Mouse (Mus musculus) liver, embryonic 16.5 days (tissue): ENCODE results near the gene Wdr60. TPM values are rescaled to one million over a fixed set of nuclear protein-coding genes. Genes with fewer than 3 reads are reported as not detected.
"Not testable (repeated sequence)": the region's sequence is repeated elsewhere in the genome, so short reads cannot be mapped to it uniquely, and the experiment has no call there.

Source experiments
- ATAC-seq: fragments of 200-750 bp; cut with Nextera tagmentation; 2 replicates; pipeline ENCODE4 v1.8.0; 2017; ENCODE audit warnings: low read depth, mild to moderate bottlenecking, moderate number of reproducible peaks, moderate library complexity
- H3K27ac ChIP-seq: fragments of 300-500 bp; sonication (generic); 2 replicates; pipeline ENCODE4 v1.5.1; 2014; ENCODE audit warnings: mild to moderate bottlenecking, low read length
- H3K27me3 ChIP-seq: fragments of 300-500 bp; sonication (generic); 2 replicates; pipeline ENCODE4 v1.6.1; 2014; ENCODE audit warnings: low read depth, low read length, mixed read lengths; ENCODE audit not compliant: control insufficient read depth, insufficient read depth
- H3K36me3 ChIP-seq: fragments of 300-500 bp; sonication (generic); 2 replicates; pipeline ENCODE4 v1.6.1; 2014; ENCODE audit warnings: mild to moderate bottlenecking; ENCODE audit not compliant: control insufficient read depth, insufficient read depth
- H3K4me1 ChIP-seq: fragments of 300-500 bp; sonication (generic); 2 replicates; pipeline ENCODE4 v1.6.1; 2014; ENCODE audit warnings: low read depth, low read length, mixed read lengths; ENCODE audit not compliant: control insufficient read depth
- H3K4me2 ChIP-seq: fragments of 300-500 bp; sonication (generic); 2 replicates; pipeline ENCODE4 v1.6.1; 2014; ENCODE audit warnings: low read depth, low read length, mixed read lengths
- H3K4me3 ChIP-seq: fragments of 300-500 bp; sonication (generic); 2 replicates; pipeline ENCODE4 v1.5.1; 2014; ENCODE audit warnings: low read depth, mild to moderate bottlenecking, low read length
- H3K9ac ChIP-seq: fragments of 300-500 bp; sonication (generic); 2 replicates; pipeline ENCODE4 v1.6.1; 2014; ENCODE audit warnings: low read depth, low read length
- H3K9me3 ChIP-seq: fragments of 300-500 bp; sonication (generic); replicated peaks from 2 replicates; pipeline ENCODE4 v1.6.1; 2016; ENCODE audit warnings: low read length; ENCODE audit not compliant: control insufficient read depth
- WGBS: fragments of 180-500 bp; shearing (Covaris S2); extraction: QIAGEN DNeasy Blood & Tissue Kit; methylation state at CpG from one replicate; pipeline ENCODE4 v1.1.7; 2014; ENCODE audit not compliant: insufficient replicate concordance; 5-methylcytosine and 5-hydroxymethylcytosine counted together
- polyA plus RNA-seq: library from polyadenylated mRNA; unstranded; fragments of >200 nt; fragmentation: Nextera tagmentation; extraction: Ambion mirVana; gene quantifications from 2 replicates; pipeline ENCODE4 v1.2.1, GENCODE M21; 2015

Gene Wdr60
- polyA plus RNA-seq, 1 experiment from 2014 or later = 3.0 TPM

GRCm38 (mm10) chr12:116275086-116275485, 12.3 kb upstream of the Wdr60 start, which contains the start of gene Gm11027:
Gene Gm11027 (plus strand): TSS chr12:116275386.
- not testable (repeated sequence) for H3K9ac ChIP-seq, H3K27me3 ChIP-seq, H3K4me2 ChIP-seq, H3K27ac ChIP-seq, ATAC-seq, H3K9me3 ChIP-seq, H3K36me3 ChIP-seq, H3K4me3 ChIP-seq
- WGBS = 88% methylated on average over 2 of the region's 2 CpGs
- peaks cover 37% of the 10 kb centered on the region for H3K4me1 ChIP-seq

GRCm38 (mm10) chr12:116273733-116274132, 10.9 kb upstream of the Wdr60 start:
- Histone ChIP-seq H3K36me3 (no peaks in the 10 kb centered on the region), H3K27ac (no peak overlapping the region), H3K4me1 (peaks cover 31% of the 10 kb centered on the region), H3K4me3 (no peak overlapping the region), H3K9me3 (no peaks in the 10 kb centered on the region), H3K4me2 (no peak overlapping the region), H3K27me3 (no peaks in the 10 kb centered on the region), H3K9ac (no peak overlapping the region)
- 66% methylated on average over 1 of the region's 1 CpGs for WGBS
- ATAC-seq = no peak

- no peaks in the 10 kb centered on the region for H3K27me3 ChIP-seq
- no peak overlapping the region for H3K4me3 ChIP-seq
- H3K36me3 ChIP-seq = no peaks in the 10 kb centered on the region
- peaks cover 16% of the 10 kb centered on the region for H3K4me1 ChIP-seq
- no peak overlapping the region for H3K9ac ChIP-seq
- no peak for ATAC-seq
- no peak overlapping the region for H3K4me2 ChIP-seq
- no peak overlapping the region for H3K27ac ChIP-seq
- WGBS = 87% methylated on average over 2 of the region's 2 CpGs
- no peaks in the 10 kb centered on the region for H3K9me3 ChIP-seq
These were observed 8.2 kb upstream of the Wdr60 start for GRCm38 (mm10) chr12:116271071-116271470.

GRCm38 (mm10) chr12:116270538-116270937, 7.7 kb upstream of the Wdr60 start:
- no peak overlapping the region for H3K9ac ChIP-seq
- H3K4me2 ChIP-seq = no peak overlapping the region
- H3K4me3 ChIP-seq = no peak overlapping the region
- no peaks in the 10 kb centered on the region for H3K27me3 ChIP-seq
- H3K27ac ChIP-seq = no peak overlapping the region
- no peak for ATAC-seq
- 54% methylated on average over 1 of the region's 1 CpGs for WGBS
- no peaks in the 10 kb centered on the region for H3K9me3 ChIP-seq
- peaks cover 12% of the 10 kb centered on the region for H3K4me1 ChIP-seq
- no peaks in the 10 kb centered on the region for H3K36me3 ChIP-seq

GRCm38 (mm10) chr12:116269450-116269849, 6.6 kb upstream of the Wdr60 start:
- Histone ChIP-seq H3K4me3 (no peak overlapping the region), H3K27ac (0 out of 2 replicates have a peak overlapping the region, but pooled peaks have one; percentile 9), H3K9ac (no peak overlapping the region), H3K4me1 (peaks cover 15% of the 10 kb centered on the region), H3K9me3 (no peaks in the 10 kb centered on the region), H3K27me3 (no peaks in the 10 kb centered on the region), H3K4me2 (no peak overlapping the region), H3K36me3 (no peaks in the 10 kb centered on the region)
- ATAC-seq = peak; percentile 85
- 34% methylated on average over 5 of the region's 5 CpGs for WGBS

- peaks cover 20% of the 10 kb centered on the region for H3K4me1 ChIP-seq
- H3K4me2 ChIP-seq = no peak overlapping the region
- 43% methylated on average over 2 of the region's 2 CpGs for WGBS
- ATAC-seq = no peak
- no peaks in the 10 kb centered on the region for H3K36me3 ChIP-seq
- no peak overlapping the region for H3K27ac ChIP-seq
- H3K27me3 ChIP-seq = no peaks in the 10 kb centered on the region
- no peak overlapping the region for H3K4me3 ChIP-seq
- H3K9me3 ChIP-seq = no peaks in the 10 kb centered on the region
- H3K9ac ChIP-seq = no peak overlapping the region
These were observed 2.5 kb upstream of the Wdr60 start for GRCm38 (mm10) chr12:116265275-116265674.

GRCm38 (mm10) chr12:116264756-116265155, 1.9 kb upstream of the Wdr60 start:
- H3K4me2 ChIP-seq = no peak overlapping the region
- H3K27ac ChIP-seq = no peak overlapping the region
- H3K4me1 ChIP-seq = peaks cover 20% of the 10 kb centered on the region
- WGBS = 24% methylated on average over 2 of the region's 2 CpGs
- no peak overlapping the region for H3K9ac ChIP-seq
- no peak overlapping the region for H3K4me3 ChIP-seq
- H3K36me3 ChIP-seq = no peaks in the 10 kb centered on the region
- no peaks in the 10 kb centered on the region for H3K27me3 ChIP-seq
- H3K9me3 ChIP-seq = no peaks in the 10 kb centered on the region
- ATAC-seq = no peak

GRCm38 (mm10) chr12:116258321-116258720, 4.5 kb downstream of the Wdr60 start:
- H3K27ac ChIP-seq = no peak overlapping the region
- ATAC-seq = no peak
- H3K4me3 ChIP-seq = no peak overlapping the region
- no peaks in the 10 kb centered on the region for H3K9me3 ChIP-seq
- H3K4me1 ChIP-seq = peaks cover 15% of the 10 kb centered on the region
- no peak overlapping the region for H3K9ac ChIP-seq
- H3K36me3 ChIP-seq = no peaks in the 10 kb centered on the region
- 77% methylated on average over 2 of the region's 2 CpGs for WGBS
- H3K4me2 ChIP-seq = no peak overlapping the region
- H3K27me3 ChIP-seq = no peaks in the 10 kb centered on the region

- no peak overlapping the region for H3K4me3 ChIP-seq
- no peak overlapping the region for H3K27ac ChIP-seq
- ATAC-seq = peak; percentile 73
- peaks cover 7% of the 10 kb centered on the region for H3K4me1 ChIP-seq
- H3K36me3 ChIP-seq = no peaks in the 10 kb centered on the region
- H3K27me3 ChIP-seq = no peaks in the 10 kb centered on the region
- H3K9me3 ChIP-seq = no peaks in the 10 kb centered on the region
- H3K4me2 ChIP-seq = no peak overlapping the region
- 63% methylated on average over 11 of the region's 11 CpGs for WGBS
- H3K9ac ChIP-seq = no peak overlapping the region
These were observed 7.2 kb downstream of the Wdr60 start for GRCm38 (mm10) chr12:116255636-116256035.
